Mouse (Mus musculus) myocyte (in vitro differentiated cells): ENCODE data around the gene Ccdc163. TPM values are rescaled to one million over a fixed set of nuclear protein-coding genes. Genes with fewer than 3 reads are reported as not detected.

ENCODE experiments used
- H3K27me3 ChIP-seq: one replicate; pipeline ENCODE4 v1.6.1; 2011; ENCODE audit not compliant: control insufficient read depth, insufficient read depth, insufficient read length
- H3K36me3 ChIP-seq: one replicate; pipeline ENCODE4 v1.6.1; 2011; ENCODE audit not compliant: control insufficient read depth, insufficient read depth
- H3K4me2 ChIP-seq: one replicate; pipeline ENCODE4 v1.6.1; 2011; ENCODE audit warnings: low read depth, control low read depth
- H3K4me3 ChIP-seq: one replicate; pipeline ENCODE4 v1.5.1; 2011; ENCODE audit warnings: mild to moderate bottlenecking, control low read depth, moderate library complexity
- H3K79me2 ChIP-seq: one replicate; pipeline ENCODE4 v1.6.1; 2011; ENCODE audit not compliant: control insufficient read depth, insufficient read depth
- H3ac ChIP-seq: one replicate; pipeline ENCODE4 v1.6.1; 2011; ENCODE audit not compliant: control insufficient read depth, insufficient read length
- CEBPB ChIP-seq: IDR thresholded peaks from 2 replicates; pipeline ENCODE4 v1.6.1; 2011; ENCODE audit warnings: mild to moderate bottlenecking, moderate library complexity; ENCODE audit not compliant: poor library complexity, insufficient read depth, severe bottlenecking
- E2F4 ChIP-seq: IDR thresholded peaks from one replicate; pipeline ENCODE4 v1.6.1; 2011; ENCODE audit warnings: mild to moderate bottlenecking, control low read depth, moderate library complexity; ENCODE audit not compliant: insufficient read depth
- MAX ChIP-seq: IDR thresholded peaks from one replicate; pipeline ENCODE4 v1.6.1; 2011; ENCODE audit warnings: low read depth, mild to moderate bottlenecking, control low read depth
- MYOD1 ChIP-seq, 3 experiments: IDR thresholded peaks; one replicate each; pipeline ENCODE4 v1.6.1; 2011; ENCODE audit warnings: control low read depth in 2 of 3, low read depth in 2 of 3, mild to moderate bottlenecking in 2 of 3, moderate library complexity in 1 of 3; ENCODE audit not compliant: insufficient read length in 2 of 3, control insufficient read depth in 1 of 3
- MYOG ChIP-seq, 3 experiments: IDR thresholded peaks; one replicate each; pipeline ENCODE4 v1.6.1; 2011; ENCODE audit warnings: control low read depth in 2 of 3, low read depth in 2 of 3, mild to moderate bottlenecking in 2 of 3; ENCODE audit not compliant: insufficient read length in 2 of 3, control insufficient read depth in 1 of 3, insufficient read depth in 1 of 3
- POLR2A ChIP-seq: IDR thresholded peaks from one replicate; pipeline ENCODE4 v1.6.1; 2011; ENCODE audit warnings: low read depth, mild to moderate bottlenecking, control low read depth, moderate library complexity; ENCODE audit not compliant: insufficient read length
- POLR2AphosphoS2 ChIP-seq: IDR thresholded peaks from one replicate; pipeline ENCODE4 v1.6.1; 2011; ENCODE audit warnings: low read depth, control low read depth; ENCODE audit not compliant: insufficient read length
- REST ChIP-seq: IDR thresholded peaks from one replicate; pipeline ENCODE4 v1.6.1; 2011; ENCODE audit warnings: mild to moderate bottlenecking, control low read depth, moderate library complexity; ENCODE audit not compliant: insufficient read depth, insufficient read length
- SRF ChIP-seq: IDR thresholded peaks from one replicate; pipeline ENCODE4 v1.6.1; 2011; ENCODE audit warnings: low read depth; ENCODE audit not compliant: control insufficient read depth, insufficient read length
- TCF12 ChIP-seq: IDR thresholded peaks from one replicate; pipeline ENCODE4 v1.6.1; 2011; ENCODE audit warnings: mild to moderate bottlenecking, control low read depth; ENCODE audit not compliant: poor library complexity, insufficient read depth, severe bottlenecking
- TCF3 ChIP-seq: IDR thresholded peaks from one replicate; pipeline ENCODE4 v1.6.1; 2011; ENCODE audit warnings: low read depth, control low read depth; ENCODE audit not compliant: insufficient read length
- USF1 ChIP-seq: IDR thresholded peaks from one replicate; pipeline ENCODE4 v1.6.1; 2011; ENCODE audit warnings: low read depth, mild to moderate bottlenecking, control low read depth, moderate library complexity
- polyA plus RNA-seq: library from polyadenylated mRNA; unstranded; fragments of >200 nt; fragmentation: generic; extraction: Trizol; gene quantifications from one replicate; pipeline ENCODE4 v1.2.1, GENCODE M21; 2012; ENCODE audit warnings: missing spikeins

Gene Ccdc163
- polyA plus RNA-seq, 1 experiment = 18.9 TPM

- H3ac ChIP-seq = no peak overlapping the region
- H3K4me3 ChIP-seq = no peak overlapping the region
- no peaks in the 10 kb centered on the region for H3K79me2 ChIP-seq
- H3K4me2 ChIP-seq = peak overlapping the region; percentile 47
- no peak for TF ChIP-seq SRF
- peak in 1 of 3 experiments; percentile 27 for TF ChIP-seq MYOG (IDR thresholded peaks at IDR 0.05; ENCODE audit: control insufficient read depth in 1 of 3, insufficient read depth in 1 of 3, insufficient read length in 2 of 3, low read depth in 2 of 3)
- no peaks in the 10 kb centered on the region for H3K36me3 ChIP-seq
- H3K27me3 ChIP-seq = no peaks in the 10 kb centered on the region
Measured at GRCm38 (mm10) chr4:116787985-116788760, 79.9 kb downstream of the Ccdc163 start.

GRCm38 (mm10) chr4:116788956-116789355, 80.6 kb downstream of the Ccdc163 start:
- Histone ChIP-seq H3K36me3 (no peaks in the 10 kb centered on the region), H3K27me3 (no peaks in the 10 kb centered on the region), H3K79me2 (no peaks in the 10 kb centered on the region), H3K4me3 (no peak overlapping the region), H3ac (no peak overlapping the region), H3K4me2 (peak overlapping the region; percentile 47)
- TF ChIP-seq E2F4 (no peak), MYOG (IDR thresholded peaks at IDR 0.05; ENCODE audit: control insufficient read depth in 1 of 3, insufficient read depth in 1 of 3, insufficient read length in 2 of 3, low read depth in 2 of 3) (peak in 1 of 3 experiments; percentile 46), TCF3 (no peak)

DNA sequence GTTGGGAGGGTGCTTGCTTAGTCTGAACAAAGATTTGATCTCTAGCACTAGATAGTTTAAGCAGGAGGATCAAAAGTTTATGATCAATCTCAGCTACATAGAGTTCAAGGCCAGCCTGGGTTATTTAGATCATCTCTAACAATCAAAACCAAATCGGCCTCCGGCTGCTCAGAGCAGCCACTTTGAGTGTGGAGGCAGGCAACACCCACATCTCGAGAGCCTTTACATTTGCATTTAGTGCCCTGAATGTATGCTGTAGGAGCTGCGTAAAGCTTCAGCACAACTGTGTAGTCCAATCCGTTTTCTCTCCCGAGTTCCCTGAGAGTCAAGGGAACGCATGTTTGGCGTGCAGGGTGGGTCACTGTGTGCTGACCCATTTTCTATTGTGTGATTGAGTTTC, 84.1 kb downstream of the Ccdc163 start:
- no peak overlapping the region for H3K4me2 ChIP-seq

DNA sequence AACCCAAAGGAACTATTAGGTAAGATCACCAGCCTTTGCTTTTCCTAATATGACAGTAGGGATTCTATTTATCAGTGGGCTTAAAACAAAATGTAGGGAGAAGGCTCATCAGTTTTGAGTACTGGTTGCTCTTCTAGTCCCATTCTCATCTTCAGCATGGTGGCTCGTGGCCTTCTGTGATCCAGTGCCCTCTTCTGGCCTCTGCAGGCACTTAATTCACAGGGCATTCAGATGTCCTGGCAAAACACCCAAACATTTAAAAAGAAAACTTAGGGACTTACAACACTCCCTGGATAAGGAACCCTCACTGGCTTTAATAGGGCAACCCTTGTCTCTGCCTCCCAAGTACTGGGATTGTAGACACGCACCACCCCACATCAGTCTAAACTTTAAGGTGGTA, 86.0 kb downstream of the Ccdc163 start:
- TF ChIP-seq TCF3 (no peak), REST (no peak), TCF12 (no peak), USF1 (no peak), SRF (no peak), E2F4 (no peak), CEBPB (no peak), MAX (no peak), POLR2A (no peak), MYOG (IDR thresholded peaks at IDR 0.05; ENCODE audit: control insufficient read depth in 1 of 3, insufficient read depth in 1 of 3, insufficient read length in 2 of 3, low read depth in 2 of 3) (no peak)

More for the DNA sequence above, 84.1 kb downstream of the Ccdc163 start:
- Histone ChIP-seq H3K79me2 (no peaks in the 10 kb centered on the region), H3K27me3 (no peaks in the 10 kb centered on the region), H3K36me3 (no peaks in the 10 kb centered on the region), H3K4me3 (no peak overlapping the region), H3ac (no peak overlapping the region)
- TF ChIP-seq SRF (no peak), E2F4 (no peak), CEBPB (no peak), MYOG (IDR thresholded peaks at IDR 0.05; ENCODE audit: control insufficient read depth in 1 of 3, insufficient read depth in 1 of 3, insufficient read length in 2 of 3, low read depth in 2 of 3) (no peak), POLR2A (no peak), REST (no peak), POLR2AphosphoS2 (no peak), MAX (no peak), MYOD1 (IDR thresholded peaks at IDR 0.05; ENCODE audit: control insufficient read depth in 1 of 3, insufficient read length in 2 of 3, low read depth in 2 of 3) (no peak), USF1 (no peak), TCF12 (no peak), TCF3 (no peak)

GRCm38 (mm10) chr4:116796442-116797110, 88.3 kb downstream of the Ccdc163 start:
- Histone ChIP-seq H3K4me3 (no peak overlapping the region), H3K27me3 (no peaks in the 10 kb centered on the region), H3K4me2 (no peak overlapping the region), H3K36me3 (no peaks in the 10 kb centered on the region), H3ac (no peak overlapping the region), H3K79me2 (no peaks in the 10 kb centered on the region)
- TF ChIP-seq TCF12 = no peak
- no peak for TF ChIP-seq MAX

More for the DNA sequence above, 86.0 kb downstream of the Ccdc163 start:
- Histone ChIP-seq H3ac (no peak overlapping the region), H3K4me2 (no peak overlapping the region), H3K36me3 (no peaks in the 10 kb centered on the region), H3K79me2 (no peaks in the 10 kb centered on the region), H3K4me3 (no peak overlapping the region), H3K27me3 (no peaks in the 10 kb centered on the region)
